Mouse (Mus musculus) MEL (cell line): ENCODE measurements around the gene Snd1. TPM values are rescaled to one million over a fixed set of nuclear protein-coding genes. Genes with fewer than 3 reads are reported as not detected.

Experiments
- DNase-seq: peaks from one replicate; pipeline ENCODE4 v3.0.0; 2011; ENCODE audit warnings: low read depth, low spot score
- H3K27ac ChIP-seq: 2 replicates; pipeline ENCODE4 v1.5.1; 2012; ENCODE audit warnings: low read depth, mild to moderate bottlenecking, control low read depth, low read length, moderate library complexity; ENCODE audit not compliant: control insufficient read depth
- H3K27me3 ChIP-seq, 2 experiments: fragments of 150-350 bp in 1 of 2; sonication (generic) in 1 of 2; 2 replicates each; pipeline ENCODE4 v1.6.1; 2012; ENCODE audit warnings: low read length in 2 of 2, mild to moderate bottlenecking in 2 of 2, improper control_type of control experiment in 1 of 2, moderate library complexity in 1 of 2; ENCODE audit not compliant: insufficient read depth in 2 of 2, control insufficient read depth in 1 of 2
- H3K36me3 ChIP-seq, 2 experiments: 2 replicates each; pipeline ENCODE4 v1.6.1; 2012 to 2014; ENCODE audit warnings: low read length in 2 of 2, improper control_type of control experiment in 1 of 2, inconsistent platforms in 1 of 2, mild to moderate bottlenecking in 1 of 2; ENCODE audit not compliant: insufficient read depth in 2 of 2, control insufficient read depth in 1 of 2
- H3K4me1 ChIP-seq, 2 experiments: fragments of 150-350 bp in 1 of 2; sonication (generic) in 1 of 2; 2 replicates each; pipeline ENCODE4 v1.6.1; 2012; ENCODE audit warnings: low read length in 2 of 2, improper control_type of control experiment in 1 of 2, mild to moderate bottlenecking in 1 of 2; ENCODE audit not compliant: insufficient read depth in 2 of 2, control insufficient read depth in 1 of 2
- H3K4me3 ChIP-seq, 2 experiments: fragments of 150-350 bp in 1 of 2; sonication (generic) in 1 of 2; 2 replicates each; pipeline ENCODE4 v1.5.1; 2012; ENCODE audit warnings: low read depth in 2 of 2, low read length in 2 of 2, mild to moderate bottlenecking in 2 of 2, moderate library complexity in 2 of 2, control low read depth in 1 of 2, improper control_type of control experiment in 1 of 2; ENCODE audit not compliant: control insufficient read depth in 1 of 2, insufficient read depth in 1 of 2
- H3K79me2 ChIP-seq: 2 replicates; pipeline ENCODE4 v1.6.1; 2012; ENCODE audit warnings: mild to moderate bottlenecking, low read length, moderate library complexity; ENCODE audit not compliant: control insufficient read depth, poor library complexity, insufficient read depth
- H3K9ac ChIP-seq: 2 replicates; pipeline ENCODE4 v1.6.1; 2012; ENCODE audit warnings: low read depth, mild to moderate bottlenecking, control low read depth, low read length, moderate library complexity; ENCODE audit not compliant: control insufficient read depth, poor library complexity, severe bottlenecking
- H3K9me3 ChIP-seq: fragments of 150-350 bp; sonication (generic); replicated peaks from 2 replicates; pipeline ENCODE4 v1.6.1; 2012; ENCODE audit warnings: mild to moderate bottlenecking, low read length, improper control_type of control experiment, moderate library complexity; ENCODE audit not compliant: insufficient read depth
- CTCF ChIP-seq, 3 experiments: IDR thresholded peaks in 2 of 3; conservative IDR thresholded peaks in 1 of 3; 2 replicates each; pipeline ENCODE4 v1.5.1; 2011 to 2012; ENCODE audit warnings: low read length in 3 of 3, low read depth in 2 of 3, mild to moderate bottlenecking in 2 of 3, improper control_type of control experiment in 1 of 3, inconsistent platforms in 1 of 3, mixed read lengths in 1 of 3, moderate library complexity in 1 of 3; ENCODE audit not compliant: control insufficient read depth in 1 of 3, insufficient read depth in 1 of 3, poor library complexity in 1 of 3, severe bottlenecking in 1 of 3
- E2F4 ChIP-seq: IDR thresholded peaks from 2 replicates; pipeline ENCODE4 v1.6.1; 2011; ENCODE audit warnings: low read depth, low read length, improper control_type of control experiment, borderline replicate concordance
- ELF1 ChIP-seq: IDR thresholded peaks from 2 replicates; pipeline ENCODE4 v1.6.1; 2014; ENCODE audit warnings: low read depth, mild to moderate bottlenecking, inconsistent platforms, low read length, improper control_type of control experiment, moderate library complexity
- EP300 ChIP-seq, 2 experiments: IDR thresholded peaks; 2 replicates each; pipeline ENCODE4 v1.6.1; 2011; ENCODE audit warnings: improper control_type of control experiment in 2 of 2, low read length in 2 of 2, low read depth in 1 of 2, mild to moderate bottlenecking in 1 of 2
- GABPA ChIP-seq: IDR thresholded peaks from 2 replicates; pipeline ENCODE4 v1.6.1; 2012; ENCODE audit warnings: low read depth, mild to moderate bottlenecking, inconsistent platforms, low read length, improper control_type of control experiment, moderate library complexity
- GATA1 ChIP-seq: IDR thresholded peaks from 2 replicates; pipeline ENCODE4 v1.6.1; 2011; ENCODE audit warnings: low read depth, low read length, improper control_type of control experiment
- KAT2A ChIP-seq: conservative IDR thresholded peaks from 2 replicates; pipeline ENCODE4 v1.6.1; 2012; ENCODE audit warnings: low read depth, low read length, improper control_type of control experiment, inconsistent platforms
- MAFK ChIP-seq: IDR thresholded peaks from 2 replicates; pipeline ENCODE4 v1.6.1; 2011; ENCODE audit warnings: low read depth, mild to moderate bottlenecking, low read length, improper control_type of control experiment, borderline replicate concordance
- MEF2A ChIP-seq: IDR thresholded peaks from 2 replicates; pipeline ENCODE4 v1.6.1; 2014; ENCODE audit warnings: low read depth, mild to moderate bottlenecking, inconsistent platforms, low read length, improper control_type of control experiment; ENCODE audit not compliant: poor library complexity, insufficient replicate concordance, severe bottlenecking; ENCODE audit errors: extremely low read depth
- MXI1 ChIP-seq: IDR thresholded peaks from 2 replicates; pipeline ENCODE4 v1.6.1; 2011; ENCODE audit warnings: mild to moderate bottlenecking, low read depth, low read length, improper control_type of control experiment
- MYB ChIP-seq: IDR thresholded peaks from 2 replicates; pipeline ENCODE4 v1.6.1; 2011; ENCODE audit warnings: mild to moderate bottlenecking, low read depth, low read length, improper control_type of control experiment
- MYC ChIP-seq: IDR thresholded peaks from 2 replicates; pipeline ENCODE4 v1.6.1; 2011; ENCODE audit warnings: low read depth, mild to moderate bottlenecking, low read length, improper control_type of control experiment, moderate library complexity
- NRF1 ChIP-seq: IDR thresholded peaks from 2 replicates; pipeline ENCODE4 v1.6.1; 2014; ENCODE audit warnings: low read depth, mild to moderate bottlenecking, inconsistent platforms, low read length, improper control_type of control experiment, moderate library complexity; ENCODE audit not compliant: poor library complexity, insufficient read depth, severe bottlenecking
- POLR2A ChIP-seq, 2 experiments: IDR thresholded peaks; 2 replicates each; pipeline ENCODE4 v1.6.1; 2011 to 2012; ENCODE audit warnings: low read length in 2 of 2, mild to moderate bottlenecking in 2 of 2, control low read depth in 1 of 2, improper control_type of control experiment in 1 of 2, low read depth in 1 of 2, moderate library complexity in 1 of 2; ENCODE audit not compliant: control insufficient read depth in 1 of 2, insufficient read depth in 1 of 2, poor library complexity in 1 of 2
- POLR2AphosphoS2 ChIP-seq: IDR thresholded peaks from 2 replicates; pipeline ENCODE4 v1.6.1; 2011; ENCODE audit warnings: low read length, improper control_type of control experiment
- RCOR1 ChIP-seq: IDR thresholded peaks from 2 replicates; pipeline ENCODE4 v1.6.1; 2012; ENCODE audit warnings: low read depth, mild to moderate bottlenecking, inconsistent platforms, low read length, improper control_type of control experiment
- SIN3A ChIP-seq: IDR thresholded peaks from 2 replicates; pipeline ENCODE4 v1.6.1; 2012; ENCODE audit warnings: low read length, improper control_type of control experiment, inconsistent platforms
- SMC3 ChIP-seq: IDR thresholded peaks from 2 replicates; pipeline ENCODE4 v1.6.1; 2011; ENCODE audit warnings: low read depth, low read length, improper control_type of control experiment
- TAL1 ChIP-seq: IDR thresholded peaks from 2 replicates; pipeline ENCODE4 v1.6.1; 2012; ENCODE audit warnings: mild to moderate bottlenecking, inconsistent platforms, low read length, moderate library complexity, mixed read lengths
- TBP ChIP-seq: IDR thresholded peaks from 2 replicates; pipeline ENCODE4 v1.8.0; 2011; ENCODE audit warnings: low read depth, low read length, improper control_type of control experiment
- UBTF ChIP-seq: IDR thresholded peaks from 2 replicates; pipeline ENCODE4 v1.6.1; 2012; ENCODE audit warnings: low read depth, mild to moderate bottlenecking, inconsistent platforms, low read length, improper control_type of control experiment, moderate library complexity, borderline replicate concordance; ENCODE audit not compliant: insufficient read depth
- USF1 ChIP-seq: IDR thresholded peaks from 2 replicates; pipeline ENCODE4 v1.6.1; 2014; ENCODE audit warnings: low read depth, mild to moderate bottlenecking, inconsistent platforms, low read length, improper control_type of control experiment, moderate library complexity
- USF2 ChIP-seq, 2 experiments: IDR thresholded peaks; 2 replicates each; pipeline ENCODE4 v1.6.1; 2011 to 2012; ENCODE audit warnings: improper control_type of control experiment in 2 of 2, low read length in 2 of 2, borderline replicate concordance in 1 of 2, inconsistent platforms in 1 of 2, low read depth in 1 of 2, mild to moderate bottlenecking in 1 of 2; ENCODE audit not compliant: insufficient read depth in 1 of 2
- ZC3H11A ChIP-seq: IDR thresholded peaks from 2 replicates; pipeline ENCODE4 v1.6.1; 2012; ENCODE audit warnings: low read depth, mild to moderate bottlenecking, inconsistent platforms, low read length, improper control_type of control experiment
- polyA plus RNA-seq, 2 experiments: library from polyadenylated mRNA; stranded (reverse) in 1 of 2; unstranded in 1 of 2; fragments of >175 nt in 1 of 2; fragments of >200 nt in 1 of 2; gene quantifications; 2 replicates each; pipeline versions ENCODE4 v1.2.1 to v1.2.4; 2012; ENCODE audit warnings: low replicate concordance in 2 of 2, low read depth in 1 of 2; ENCODE audit not compliant: insufficient read length in 2 of 2, insufficient read depth in 1 of 2, missing spikeins in 1 of 2
- total RNA-seq: library from RNA; depleted of rRNA; stranded (reverse); fragments of 300-350 nt; gene quantifications from 2 replicates; pipeline ENCODE4 v1.2.3, GENCODE M21; 2012

Snd1 gene
- total and polyA plus RNA-seq, 3 experiments: 192 to 280 TPM; not detected in 1

DNA sequence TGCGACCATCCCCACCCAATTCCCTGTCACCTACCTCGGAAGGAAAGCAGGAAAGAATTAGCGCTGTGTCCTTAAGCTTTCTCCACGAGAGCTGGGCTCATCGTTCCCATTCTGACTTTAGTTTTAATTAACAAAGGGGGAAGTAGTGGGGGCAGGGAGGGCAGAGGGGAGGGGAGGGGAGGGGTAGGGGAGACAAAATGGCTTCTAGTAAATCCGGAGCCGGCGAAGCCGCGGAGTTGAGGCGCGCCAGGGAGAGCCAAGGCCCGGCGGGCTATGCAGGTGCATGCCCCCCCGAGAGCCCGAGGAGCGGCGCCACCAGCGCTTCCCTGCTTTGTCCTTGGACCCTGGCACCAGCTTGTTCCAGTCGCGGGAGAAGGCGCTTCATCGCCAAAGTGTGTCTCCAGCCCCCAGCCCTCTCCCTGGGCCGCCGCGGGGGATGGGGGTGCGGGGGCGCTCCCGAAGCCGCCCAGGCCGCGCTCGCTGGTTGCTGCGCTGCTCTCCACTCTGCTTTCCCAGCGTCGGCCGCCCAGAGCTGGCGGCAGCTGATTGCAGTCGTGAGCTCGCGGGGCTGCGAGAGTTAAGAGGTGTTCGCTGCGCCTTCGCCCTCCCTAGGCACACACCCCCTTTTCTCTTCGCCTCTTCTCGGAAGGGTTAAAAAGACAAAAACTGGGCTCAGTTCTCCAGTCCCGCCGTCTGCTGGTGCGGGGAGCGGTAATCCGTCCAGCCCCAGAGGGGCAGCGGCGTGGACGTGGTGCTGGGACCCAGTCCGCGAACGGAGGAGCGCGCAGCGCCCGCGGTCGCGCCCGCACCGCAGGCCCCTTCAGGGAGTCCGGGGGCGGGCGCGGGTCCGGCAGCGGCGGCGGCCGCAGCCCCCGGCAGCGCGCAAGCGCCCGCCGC, 357.2 kb downstream of the Snd1 start:
- Histone ChIP-seq H3K4me1 (no peaks in the 10 kb centered on the region; a peak in 1 of 4 replicates), H3K4me3 (no peak overlapping the region), H3K79me2 (no peaks in the 10 kb centered on the region), H3K27ac (no peak overlapping the region), H3K9ac (no peak overlapping the region), H3K36me3 (peaks cover 3 to 5% of the 10 kb centered on the region in 2 experiments), H3K9me3 (no peaks in the 10 kb centered on the region), H3K27me3 (no peaks in the 10 kb centered on the region)
- DNase-seq: no peak
- TF ChIP-seq ELF1: no peak
- no peak for TF ChIP-seq UBTF
- TF ChIP-seq GABPA: no peak
- no peak for TF ChIP-seq NRF1
- TF ChIP-seq GATA1: no peak
- TF ChIP-seq CTCF (IDR thresholded peaks at IDR 0.05 in 2 of 3, conservative IDR thresholded peaks at IDR 0.05 in 1 of 3; ENCODE audit: control insufficient read depth in 1 of 3, insufficient read depth in 1 of 3, low read depth in 2 of 3, low read length in 3 of 3, poor library complexity in 1 of 3, severe bottlenecking in 1 of 3): no peak
- TF ChIP-seq KAT2A: no peak
- no peak for TF ChIP-seq RCOR1
- TF ChIP-seq SMC3: no peak
- no peak for TF ChIP-seq USF1
- no peak for TF ChIP-seq POLR2A (IDR thresholded peaks at IDR 0.05; ENCODE audit: control insufficient read depth in 1 of 2, insufficient read depth in 1 of 2, low read depth in 1 of 2, low read length in 2 of 2, poor library complexity in 1 of 2)
- TF ChIP-seq TAL1: no peak
- TF ChIP-seq POLR2AphosphoS2: no peak
- no peak for TF ChIP-seq EP300 (IDR thresholded peaks at IDR 0.05; ENCODE audit: low read depth in 1 of 2, low read length in 2 of 2)
- TF ChIP-seq E2F4: no peak

DNA sequence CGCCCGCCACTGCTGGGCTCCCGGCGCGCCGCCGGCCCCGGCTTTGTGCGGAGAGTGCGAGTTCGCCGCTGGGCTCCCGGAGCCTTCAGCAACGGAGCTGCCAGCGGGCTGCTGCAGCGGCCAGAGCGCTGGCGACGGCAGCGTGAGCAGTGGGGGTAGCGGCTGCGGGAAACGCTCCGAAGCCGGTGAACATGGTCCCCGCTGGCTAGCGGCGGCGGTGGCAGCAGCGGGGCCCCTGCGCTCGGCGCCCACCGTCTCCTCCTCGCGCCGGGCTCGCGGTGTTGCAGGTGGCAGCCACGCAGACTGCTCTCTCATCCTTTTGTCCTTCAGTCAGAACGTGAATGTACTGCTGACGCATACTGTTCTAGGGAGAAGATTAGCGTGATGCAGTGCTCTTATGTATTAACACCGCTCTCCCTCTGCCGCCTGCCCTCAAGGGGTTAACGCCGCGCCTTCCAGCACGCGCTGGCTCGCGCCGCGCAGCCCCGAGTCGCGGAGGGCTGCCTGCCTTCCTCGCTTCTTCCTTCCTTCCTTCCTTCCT, 357.9 kb downstream of the Snd1 start:
- no peaks in the 10 kb centered on the region for H3K9me3 ChIP-seq
- no peak overlapping the region for H3K9ac ChIP-seq
- no peak overlapping the region for H3K27ac ChIP-seq
- TF ChIP-seq EP300 (IDR thresholded peaks at IDR 0.05; ENCODE audit: low read depth in 1 of 2, low read length in 2 of 2): no peak
- TF ChIP-seq SMC3: no peak
- TF ChIP-seq SIN3A: no peak
- no peak for TF ChIP-seq MXI1
- TF ChIP-seq TAL1: no peak
- no peak for TF ChIP-seq MAFK
- TF ChIP-seq MYB: no peak
- TF ChIP-seq NRF1: no peak
- TF ChIP-seq USF1: no peak
- TF ChIP-seq GABPA: no peak
- no peak for TF ChIP-seq MEF2A
- no peak for TF ChIP-seq USF2 (IDR thresholded peaks at IDR 0.05; ENCODE audit: borderline replicate concordance in 1 of 2, insufficient read depth in 1 of 2, low read depth in 1 of 2, low read length in 2 of 2)
- TF ChIP-seq GATA1: no peak
- TF ChIP-seq POLR2A (IDR thresholded peaks at IDR 0.05; ENCODE audit: control insufficient read depth in 1 of 2, insufficient read depth in 1 of 2, low read depth in 1 of 2, low read length in 2 of 2, poor library complexity in 1 of 2): no peak
- TF ChIP-seq MYC: no peak
- no peak for TF ChIP-seq ZC3H11A
- no peak for TF ChIP-seq E2F4
- no peak for TF ChIP-seq TBP
- H3K4me3 ChIP-seq: no peak overlapping the region
- H3K27me3 ChIP-seq: no peaks in the 10 kb centered on the region
- H3K36me3 ChIP-seq: peaks cover 3 to 5% of the 10 kb centered on the region in 2 experiments
- no peaks in the 10 kb centered on the region for H3K79me2 ChIP-seq
- DNase-seq: no peak
- no peaks in the 10 kb centered on the region; a peak in 1 of 4 replicates for H3K4me1 ChIP-seq
